Mouse (Mus musculus) cerebellum, adult 2 months (tissue): ENCODE results near the gene Gm44596.

Source experiments
- CTCF ChIP-seq: fragments of 200-500 bp; IDR thresholded peaks from 2 replicates; pipeline ENCODE4 v1.5.1; 2011; ENCODE audit warnings: low read depth, mild to moderate bottlenecking, control low read depth, low read length, moderate library complexity, borderline replicate concordance; ENCODE audit not compliant: insufficient read depth
- POLR2A ChIP-seq: fragments of 200-500 bp; IDR thresholded peaks from 2 replicates; pipeline ENCODE4 v1.6.1; 2011; ENCODE audit warnings: low read length, control low read depth, borderline replicate concordance; ENCODE audit not compliant: insufficient read depth

DNA sequence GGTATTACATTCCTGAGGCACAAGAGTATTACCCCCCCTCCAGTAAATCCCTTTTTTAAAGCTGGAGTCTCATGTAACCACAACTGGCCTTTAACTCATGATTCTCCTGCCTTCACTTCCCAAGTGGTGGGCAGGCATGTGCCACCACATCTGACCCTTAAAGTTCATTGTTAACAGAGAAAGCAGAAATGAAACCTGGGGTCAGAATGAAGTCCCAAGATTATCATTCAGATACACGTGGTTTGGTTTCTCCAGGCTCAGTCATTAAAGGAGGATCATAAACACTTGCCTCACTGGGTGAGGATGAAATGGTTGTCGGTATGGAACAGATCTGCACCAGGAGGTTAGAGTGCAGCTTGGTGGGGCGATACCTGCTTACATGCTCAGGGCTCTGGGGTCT, 6.0 kb downstream of the Gm44596 start:
- no peak for TF ChIP-seq POLR2A
- no peak for TF ChIP-seq CTCF
